Mouse (Mus musculus) neutrophil, adult 5-6 weeks (primary cell): ENCODE data around the gene Orai2. TPM values are rescaled to one million over a fixed set of nuclear protein-coding genes. Genes with fewer than 3 reads are reported as not detected.

Source experiments
- total RNA-seq: library from RNA; stranded (forward); fragments of 200-1000 nt; gene quantifications from 2 replicates; pipeline ENCODE4 v1.2.3, GENCODE M21; 2017

Orai2 gene
- total RNA-seq, 1 experiment from 2014 or later: 92.9 TPM

Other genes starting within 250 kb of the Orai2 start
- 66.7 and 70.0 TPM in 2 replicates for gene Ywhag, start 236.1 kb downstream of the Orai2 start, total RNA-seq
- 5.0 and 5.6 TPM in 2 replicates for gene Ssc4d, start 196.2 kb downstream of the Orai2 start, total RNA-seq
- gene Zp3, start 190.6 kb downstream of the Orai2 start, total RNA-seq: not detected in 2 replicates
- gene Dtx2, start 175.9 kb downstream of the Orai2 start, total RNA-seq: 13.0 and 13.7 TPM in 2 replicates
- gene Upk3b, start 132.2 kb downstream of the Orai2 start, total RNA-seq: not detected in 2 replicates
- 0.61 and 2.8 TPM in 2 replicates for gene Upk3bl, start 116.2 kb downstream of the Orai2 start, total RNA-seq
- gene Rasa4, start 86.8 kb downstream of the Orai2 start, total RNA-seq: 7.3 and 8.5 TPM in 2 replicates
- gene Polr2j, start 54.1 kb downstream of the Orai2 start, total RNA-seq: 47.6 and 55.0 TPM in 2 replicates
- gene Lrwd1, start 34.6 kb downstream of the Orai2 start, total RNA-seq: 32.9 and 34.4 TPM in 2 replicates
- 3.7 and 7.9 TPM in 2 replicates for gene Alkbh4, start 34.6 kb downstream of the Orai2 start, total RNA-seq
- 25.3 and 29.0 TPM in 2 replicates for gene Prkrip1, start 28.2 kb upstream of the Orai2 start, total RNA-seq
- gene Sh2b2, start 75.8 kb upstream of the Orai2 start, total RNA-seq: 7.9 and 8.4 TPM in 2 replicates